ENCODE assay signal across 19 mouse cellular contexts in genomic region chrX:152643201-152643600, GRCm38 (mm10).
DNase-seq lines count a peak whose midpoint lies in the region; ATAC-seq and TF ChIP-seq lines count a peak whose summit lies in the region.
"Had no signal": no experiment of that assay in that cellular context is flagged by ENCODE, and none has a peak within 500 bp of the region (broad histone marks: within the 10 kb centered on the region; RNA-seq: fewer than 3 reads in every experiment).

No protein-coding gene starts in this region.

- no peaks in the 10 kb centered on the region for H3K27me3 ChIP-seq in forebrain, embryonic 15.5 days
- H3K27me3 ChIP-seq in forebrain, embryonic 10.5 days (ENCODE audit: poor library complexity, severe bottlenecking) = peaks cover 54% of the 10 kb centered on the region
- H3K27me3 ChIP-seq in neural tube, embryonic 12.5 days (replicated peaks) = peaks cover 4% of the 10 kb centered on the region
- no peaks in the 10 kb centered on the region for H3K27me3 ChIP-seq in midbrain, postnatal 0 days (ENCODE audit: insufficient read depth, low read length)
- H3K27me3 ChIP-seq: CH12.LX had no signal

- peaks cover 3% of the 10 kb centered on the region; the same call in 1 of the 2 replicates for H3K4me1 ChIP-seq in forebrain, embryonic 15.5 days
- H3K4me1 ChIP-seq in forebrain, embryonic 10.5 days = peaks cover 19% of the 10 kb centered on the region
- no peaks in the 10 kb centered on the region for H3K4me1 ChIP-seq in neural tube, embryonic 12.5 days
- no peaks in the 10 kb centered on the region for H3K4me1 ChIP-seq in midbrain, postnatal 0 days (ENCODE audit: insufficient read depth, low read length)
- H3K4me1 ChIP-seq: heart, embryonic 13.5 days; limb, embryonic 13.5 days had no signal

- H3K9me3 ChIP-seq in forebrain, embryonic 15.5 days = no peaks in the 10 kb centered on the region
- no peaks in the 10 kb centered on the region for H3K9me3 ChIP-seq in forebrain, embryonic 10.5 days
- no peaks in the 10 kb centered on the region for H3K9me3 ChIP-seq in neural tube, embryonic 12.5 days
- no peaks in the 10 kb centered on the region for H3K9me3 ChIP-seq in midbrain, postnatal 0 days (ENCODE audit: low read length)
- H3K9me3 ChIP-seq: heart, embryonic 13.5 days; limb, embryonic 13.5 days had no signal

- 0 out of 2 replicates have a peak overlapping the region, but pooled peaks have one; percentile 33 for H3K9ac ChIP-seq in forebrain, embryonic 15.5 days (replicated peaks)
- H3K9ac ChIP-seq in neural tube, embryonic 12.5 days = no peak overlapping the region
- peak overlapping the region; percentile 51; the same call in 1 of the 2 replicates for H3K9ac ChIP-seq in midbrain, postnatal 0 days (replicated peaks; ENCODE audit: low read length, poor library complexity, severe bottlenecking)
- H3K9ac ChIP-seq: heart, embryonic 13.5 days; limb, embryonic 13.5 days; liver, embryonic 14.5 days had no signal

- peak overlapping the region; percentile 35 for H3K4me3 ChIP-seq in forebrain, embryonic 15.5 days
- no peak overlapping the region for H3K4me3 ChIP-seq in forebrain, embryonic 10.5 days
- H3K4me3 ChIP-seq in neural tube, embryonic 12.5 days = no peak overlapping the region
- peak overlapping the region; percentile 42 for H3K4me3 ChIP-seq in midbrain, postnatal 0 days (ENCODE audit: low read depth, low read length)
- H3K4me3 ChIP-seq: erythroblast, embryonic 14.5 days; heart, embryonic 13.5 days; limb, embryonic 13.5 days had no signal

- H3K27ac ChIP-seq in forebrain, embryonic 15.5 days (replicated peaks) = peak overlapping the region; percentile 72; the same call in 1 of the 2 replicates
- no peak overlapping the region for H3K27ac ChIP-seq in forebrain, embryonic 10.5 days
- no peak overlapping the region for H3K27ac ChIP-seq in neural tube, embryonic 12.5 days
- H3K27ac ChIP-seq in midbrain, postnatal 0 days (ENCODE audit: low read depth, low read length) = peak overlapping the region; percentile 77
- H3K27ac ChIP-seq: heart, embryonic 13.5 days; limb, embryonic 13.5 days; liver, embryonic 14.5 days had no signal

- 0 out of 2 replicates have a peak, but pooled peaks have one; percentile 60 for ATAC-seq in forebrain, embryonic 15.5 days (replicated peaks)
- ATAC-seq in neural tube, embryonic 12.5 days (ENCODE audit: low FRiP score, low read depth) = peak; percentile 53; the same call in 1 of the 2 replicates
- ATAC-seq in midbrain, postnatal 0 days (ENCODE audit: low FRiP score) = peak; percentile 88

- intact Hi-C loops in heart, postnatal 36 days (cut with DNase I) = no loop called here

- peak overlapping the region; percentile 27; the same call in 1 of the 2 replicates for H3K4me2 ChIP-seq in forebrain, embryonic 15.5 days (replicated peaks)
- peak overlapping the region; percentile 47 for H3K4me2 ChIP-seq in neural tube, embryonic 12.5 days (replicated peaks)
- peak overlapping the region; percentile 38; the same call in 1 of the 2 replicates for H3K4me2 ChIP-seq in midbrain, postnatal 0 days (ENCODE audit: low read depth, low read length, poor library complexity, severe bottlenecking)
- H3K4me2 ChIP-seq: heart, embryonic 13.5 days; limb, embryonic 13.5 days had no signal

- no peak for DNase-seq in forebrain, embryonic 10.5 days (ENCODE audit: extremely low spot score, low spot score)
- no peak for DNase-seq in neural tube, embryonic 10.5 days (ENCODE audit: extremely low spot score, low spot score)
- DNase-seq in midbrain, postnatal 0 days (ENCODE audit: low spot score) = peak; percentile 28
- no peak for DNase-seq in heart, postnatal 36 days
- DNase-seq in cerebellum, adult 9-10 months = no peak
- DNase-seq: adrenal gland, adult 2 months; cerebellum, adult 11-12 months; cerebellum, postnatal 36 days; kidney, adult 18-20 months; kidney, postnatal 10 days; right cerebral cortex, postnatal 25 days; thymus, postnatal 14 days had no signal

- TF ChIP-seq CTCF in midbrain, postnatal 0 days (IDR thresholded peaks at IDR 0.05) = no peak

- no peaks in the 10 kb centered on the region for H3K36me3 ChIP-seq in forebrain, embryonic 15.5 days
- no peaks in the 10 kb centered on the region for H3K36me3 ChIP-seq in forebrain, embryonic 10.5 days (replicated peaks)
- H3K36me3 ChIP-seq in neural tube, embryonic 12.5 days = no peaks in the 10 kb centered on the region
- no peaks in the 10 kb centered on the region for H3K36me3 ChIP-seq in midbrain, postnatal 0 days (ENCODE audit: insufficient read depth, low read length)
- H3K36me3 ChIP-seq: heart, embryonic 13.5 days; limb, embryonic 13.5 days had no signal

Comparison
In these comparisons a context has a peak if more than half of its experiments do, and no peak if none do; other contexts are left out.
1. H3K27ac ChIP-seq: peak in forebrain, embryonic 15.5 days (single experiment) and midbrain, postnatal 0 days (single experiment); none in forebrain, embryonic 10.5 days (single experiment) and neural tube, embryonic 12.5 days (single experiment).
2. H3K4me3 ChIP-seq: peak in forebrain, embryonic 15.5 days (single experiment) and midbrain, postnatal 0 days (single experiment); none in forebrain, embryonic 10.5 days (single experiment) and neural tube, embryonic 12.5 days (single experiment).
3. Peak in every context shown above with its lines, with median percentiles within 50 percentile points of each other: ATAC-seq and H3K4me2 ChIP-seq.